ENCODE assay signal across 14 mouse cellular contexts in genomic region chr12:95437226-95437625, GRCm38 (mm10).
"Had no signal": no experiment of that assay in that cellular context is flagged by ENCODE, and none has a peak within 500 bp of the region (broad histone marks: within the 10 kb centered on the region; RNA-seq: fewer than 3 reads in every experiment).

No protein-coding gene starts in this region.

- DNase-seq: gastrocnemius, adult 2 months; gastrocnemius, postnatal 10 days; gastrocnemius, postnatal 25 days; heart, adult 18-20 months; heart, postnatal 14 days; heart, postnatal 4 days; kidney, adult 18-20 months; kidney, adult 8-10 months; kidney, postnatal 10 days; kidney, postnatal 25 days; kidney, postnatal 4 days; layer of hippocampus, adult 9-11 months; layer of hippocampus, postnatal 36 days; left cerebral cortex, postnatal 4 days had no signal
